Mouse (Mus musculus): ENCODE data around the gene Btn1a1.

- TF ChIP-seq CTCF (IDR thresholded peaks at IDR 0.05; ENCODE audit: insufficient read depth, low read length) (no peak), POLR2A (IDR thresholded peaks at IDR 0.05; ENCODE audit: borderline replicate concordance, extremely low read depth, low read depth, low read length) (no peak)
Measured at GRCm38 (mm10) chr13:23506819-23507515, 41.3 kb upstream of the Btn1a1 start.
